Mouse (Mus musculus) layer of hippocampus, postnatal 14 days (tissue): ENCODE measurements at regions not wholly inside any gene's neighbourhood (a gene's known extent, or its start where the extent isn't known, plus 50 kb on each side); places are given as distances from the start of the nearest gene placed in this dataset.
"Not testable (repeated sequence)": the region's sequence is repeated elsewhere in the genome, so short reads cannot be mapped to it uniquely, and the experiment has no call there.

ENCODE experiments used
- DNase-seq, 2 experiments: peaks; one replicate each; pipeline ENCODE4 v3.0.0; 2021 to 2022; ENCODE audit warnings: low spot score in 2 of 2, mixed read lengths in 1 of 2

DNA sequence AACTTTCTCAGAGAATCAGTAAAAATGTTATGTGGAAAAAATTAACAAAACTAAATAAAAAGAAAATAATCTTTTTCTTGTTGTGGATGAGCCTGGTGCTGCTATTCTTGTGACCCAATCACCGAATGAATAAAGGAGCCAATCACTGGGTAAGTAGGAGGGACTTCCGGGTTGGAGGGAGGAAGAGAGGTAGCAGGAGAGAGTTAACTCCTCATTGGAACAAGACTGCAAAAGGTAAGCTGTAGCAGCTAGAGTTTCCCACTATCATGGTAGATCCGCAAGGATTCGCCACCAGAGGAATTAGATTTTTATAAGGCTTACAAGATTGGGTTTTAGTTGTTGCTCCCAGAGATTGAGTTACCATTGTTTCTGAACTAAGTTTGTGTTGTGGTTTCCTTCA, 87.8 kb upstream of the Vldlr start:
- not testable (repeated sequence) for DNase-seq

DNA sequence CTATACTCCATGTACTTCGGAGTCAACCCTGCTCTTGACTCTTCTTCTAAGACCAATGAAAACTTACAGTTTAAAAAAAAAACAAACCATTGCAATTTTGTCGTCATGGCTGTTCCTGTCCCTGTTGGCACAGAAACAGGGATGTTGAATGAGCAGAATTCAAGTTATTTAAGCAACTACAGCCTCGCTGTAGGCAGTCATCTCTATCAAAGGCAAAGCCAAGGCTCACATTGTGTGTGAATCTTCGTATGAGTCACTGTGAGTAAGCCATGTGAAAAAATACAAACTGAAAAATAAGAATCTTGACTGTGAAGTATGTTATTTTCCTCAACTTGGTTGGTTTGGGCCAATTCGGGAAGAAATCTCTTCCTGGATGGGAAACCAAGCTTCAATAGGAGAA, 81.9 kb upstream of the Vldlr start:
- no peak for DNase-seq

DNA sequence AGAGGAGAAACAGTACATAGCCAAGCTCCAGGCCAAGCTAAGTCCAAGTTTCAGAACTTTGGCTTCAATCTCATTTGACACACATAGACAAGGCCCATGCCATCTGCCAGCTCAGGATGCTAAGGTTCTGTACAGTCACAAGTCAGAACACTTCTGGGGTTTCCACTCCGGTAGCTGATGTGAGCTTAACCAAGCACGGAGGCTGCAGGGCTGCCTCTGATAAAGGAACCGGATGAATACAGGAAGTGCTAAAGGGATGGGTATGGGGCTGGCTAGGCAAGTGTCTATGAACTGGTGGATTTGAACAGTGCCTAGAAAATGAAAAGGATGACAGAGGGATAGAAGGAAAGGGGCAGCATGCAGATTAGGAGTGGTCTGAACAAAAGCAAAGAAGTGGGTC, 75.4 kb upstream of the Vldlr start:
- no peak for DNase-seq

DNA sequence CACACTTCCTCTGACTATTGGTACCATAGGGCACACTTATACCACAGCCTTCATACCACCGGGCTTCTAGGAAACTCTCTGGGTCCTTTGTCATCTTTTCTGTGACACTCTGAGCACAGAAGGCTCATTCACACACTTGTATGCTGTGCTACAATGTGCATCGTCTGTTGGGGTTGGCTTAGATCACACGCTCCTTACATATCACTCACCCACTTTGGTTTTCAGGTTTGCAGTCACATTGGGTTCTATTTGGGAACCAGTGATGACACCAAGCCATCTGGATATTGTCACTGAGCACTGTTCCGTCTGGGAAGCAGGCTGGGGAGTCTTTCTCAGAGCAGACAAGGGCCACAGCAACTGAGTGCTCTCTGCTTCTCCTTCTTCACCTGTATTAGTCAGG, 74.1 kb upstream of the Vldlr start:
- DNase-seq, result no peak

DNA sequence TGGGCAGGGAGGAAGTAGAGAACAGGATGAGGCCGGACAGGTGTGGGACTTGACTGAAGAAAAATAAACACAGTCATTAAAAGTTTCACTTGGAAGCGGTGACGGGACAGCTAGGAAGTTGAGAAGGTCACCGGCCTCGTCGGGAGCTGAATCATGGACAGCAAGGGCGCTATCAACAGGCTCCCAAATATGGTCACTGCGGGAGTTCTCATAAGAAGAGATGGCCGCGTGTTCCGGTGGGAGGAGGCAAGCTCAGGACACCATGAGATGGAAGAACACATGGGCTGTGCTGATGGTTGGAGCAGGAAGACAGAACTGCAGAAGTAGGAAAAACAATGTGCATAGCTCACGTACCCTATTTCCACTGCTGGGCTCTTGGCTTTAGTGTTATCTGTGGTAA, 68.9 kb upstream of the Vldlr start:
- no peak for DNase-seq

DNA sequence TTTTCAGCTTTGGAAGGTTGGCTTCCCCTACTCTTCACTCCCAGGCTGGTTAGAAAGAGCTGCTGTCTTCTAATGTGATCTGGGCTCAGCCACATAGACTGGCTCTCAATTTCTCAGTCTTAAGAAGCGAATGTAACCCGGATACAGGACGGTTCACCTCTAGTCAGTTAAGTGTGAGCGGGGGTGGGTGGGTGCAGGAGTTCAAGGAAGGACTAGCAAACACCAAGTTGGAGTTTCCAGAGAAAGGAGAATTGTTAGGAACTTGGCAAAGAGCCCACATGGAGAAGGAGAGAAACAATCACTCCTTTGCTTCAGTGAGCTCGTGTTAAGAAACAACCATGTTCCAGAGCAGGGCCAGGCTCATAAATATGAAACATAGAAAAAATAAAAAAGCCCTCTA, 68.0 kb upstream of the Vldlr start:
- no peak for DNase-seq

DNA sequence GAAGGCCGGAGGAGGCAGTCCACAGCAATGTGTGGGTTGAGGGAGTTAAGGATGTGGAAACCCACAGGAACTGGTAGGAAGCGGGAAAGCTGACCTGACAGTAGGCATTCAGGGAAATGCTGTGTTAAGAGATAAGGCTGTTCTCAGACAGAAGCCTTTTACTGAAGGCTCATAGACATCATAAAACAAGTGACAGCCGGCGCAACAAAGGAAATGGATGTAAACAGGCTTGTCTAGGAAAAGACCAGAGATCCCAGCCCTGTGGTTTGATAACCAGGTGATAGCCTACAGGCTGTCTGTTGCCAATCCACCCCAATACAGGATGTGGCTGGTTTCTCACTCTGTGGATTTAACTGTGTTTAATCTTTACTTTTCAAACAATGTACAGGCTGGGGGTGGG, 66.7 kb upstream of the Vldlr start:
- DNase-seq, result no peak

DNA sequence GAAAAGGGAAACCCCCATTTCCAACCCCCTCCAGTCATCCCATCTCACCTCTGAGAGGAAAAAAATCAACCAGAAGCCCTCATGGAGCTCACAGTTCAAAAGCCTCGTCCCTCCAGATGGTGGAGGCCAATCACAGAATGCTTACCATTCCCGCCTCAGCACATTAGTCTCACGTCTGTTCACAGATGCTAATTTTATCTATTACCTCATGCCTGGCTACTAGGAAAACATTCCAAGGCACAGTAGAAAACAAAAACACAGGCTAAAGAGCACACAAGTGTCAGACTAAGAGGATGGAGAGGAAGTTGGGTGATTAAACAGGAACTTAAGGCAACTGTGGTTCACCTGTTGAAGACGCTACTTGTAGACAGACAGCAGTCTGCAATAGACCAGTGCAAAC, 54.4 kb upstream of the Vldlr start:
- no peak for DNase-seq
